Mouse (Mus musculus) liver, postnatal 0 days (tissue): ENCODE data around the gene Prkra.

ENCODE experiments used
- CTCF ChIP-seq: sonication (generic); IDR thresholded peaks from 2 replicates; pipeline ENCODE4 v1.5.1; 2016; ENCODE audit warnings: antibody characterized with exemption, low read depth
- EP300 ChIP-seq: IDR thresholded peaks from 2 replicates; pipeline ENCODE4 v1.6.1; 2016; ENCODE audit warnings: antibody characterized with exemption, low read depth, mild to moderate bottlenecking

DNA sequence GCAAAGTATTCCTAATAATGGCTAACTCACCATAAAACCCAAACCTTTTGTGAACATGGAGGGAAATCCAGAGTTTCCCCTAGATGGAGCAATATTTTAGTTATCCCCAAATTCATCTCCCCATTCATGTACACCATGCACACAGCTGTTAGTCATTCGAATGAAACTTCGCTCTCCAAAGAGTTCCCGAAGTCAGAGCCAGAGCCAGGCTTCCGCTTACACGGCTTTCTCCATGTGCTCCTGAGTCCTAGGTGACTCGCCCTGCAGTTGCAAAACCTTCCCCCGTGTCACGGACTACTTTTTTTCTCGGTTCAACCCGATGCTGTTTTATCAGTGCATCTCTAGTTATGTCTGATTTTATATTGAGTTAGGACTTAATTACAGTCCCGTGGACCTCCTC is 50.3 kb downstream of the Prkra start:
- TF ChIP-seq EP300: no peak
- no peak for TF ChIP-seq CTCF
